Mouse (Mus musculus): ENCODE results near the gene Mptx1. TPM values are rescaled to one million over a fixed set of nuclear protein-coding genes. Genes with fewer than 3 reads are reported as not detected.

Mptx1 gene
- not detected in 2 replicates for polyA plus RNA-seq (2012; rRNA removed)

GRCm38 (mm10) chr1:174330218-174330617 lies at the start of gene Mptx1:
TSS of gene Mptx1 (plus strand) at chr1:174330518.

GRCm38 (mm10) chr1:174364882-174365451 lies 34.6 kb downstream of the Mptx1 start, which contains the start of gene Olfr417:
TSS of gene Olfr417 (plus strand) at chr1:174365122.

Other genes with a start within 250 kb of the Mptx1 start
- not detected in 2 replicates for gene Olfr429, start 246.2 kb upstream of the Mptx1 start, polyA plus RNA-seq (2012; rRNA removed)
- gene Olfr427, start 233.6 kb upstream of the Mptx1 start, polyA plus RNA-seq (2012; rRNA removed), result not detected in 2 replicates
- not detected in 2 replicates for gene Olfr231, start 209.4 kb upstream of the Mptx1 start, polyA plus RNA-seq (2012; rRNA removed)
- not detected in 2 replicates for gene Olfr424, start 199.0 kb upstream of the Mptx1 start, polyA plus RNA-seq (2012; rRNA removed)
- gene Olfr420, start 174.9 kb upstream of the Mptx1 start, polyA plus RNA-seq (2012; rRNA removed), result not detected in 2 replicates
- gene Spta1, start 157.7 kb upstream of the Mptx1 start, polyA plus RNA-seq (2012; rRNA removed), result not detected in 2 replicates
- not detected in 2 replicates for gene Olfr419, start 78.5 kb upstream of the Mptx1 start, polyA plus RNA-seq (2012; rRNA removed)
- not detected in 2 replicates for gene Olfr417, start 34.6 kb downstream of the Mptx1 start, polyA plus RNA-seq (2012; rRNA removed)
- not detected in 2 replicates for gene Olfr248, start 60.5 kb downstream of the Mptx1 start, polyA plus RNA-seq (2012; rRNA removed)
- not detected in 2 replicates for gene Olfr414, start 93.5 kb downstream of the Mptx1 start, polyA plus RNA-seq (2012; rRNA removed)
- not detected in 2 replicates for gene Olfr220, start 111.6 kb downstream of the Mptx1 start, polyA plus RNA-seq (2012; rRNA removed)
- gene Fmn2, start 171.3 kb downstream of the Mptx1 start, polyA plus RNA-seq (2012; rRNA removed), result 0.08 and 0.09 TPM in 2 replicates

Measured in stomach, adult 2 months (tissue).